Mouse (Mus musculus): ENCODE measurements around the gene Dcaf5. TPM values are rescaled to one million over a fixed set of nuclear protein-coding genes. Genes with fewer than 3 reads are reported as not detected.

The Dcaf5 gene
- polyA plus RNA-seq, 1 experiment from 2014 or later: 12.9 TPM

DNA sequence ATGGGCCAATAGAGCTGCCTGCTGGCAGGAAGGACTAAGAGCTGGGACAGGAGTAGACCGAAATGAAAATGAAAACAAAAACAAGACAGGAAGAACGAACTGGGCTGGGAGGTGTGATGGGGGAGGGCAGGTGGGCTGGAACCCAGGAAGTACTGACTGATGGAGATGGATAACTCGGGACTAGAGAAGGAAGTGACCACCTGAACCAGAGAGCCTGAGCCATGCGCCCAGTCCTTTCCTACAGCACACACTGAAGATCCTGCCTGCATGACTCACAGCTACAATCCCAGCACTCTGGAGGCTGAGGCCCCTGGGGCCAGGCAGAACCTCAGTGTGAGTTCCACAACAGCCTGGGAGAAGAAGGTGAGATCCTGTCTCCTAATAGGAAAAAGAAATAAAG lies 3.1 kb downstream of the Dcaf5 start:
- Histone ChIP-seq H3K27me3 (ENCODE audit: control insufficient read depth, insufficient read depth, low read length) (no peaks in the 10 kb centered on the region), H3K9ac (ENCODE audit: low read length) (no peak overlapping the region), H3K9me3 (ENCODE audit: control insufficient read depth, low read length) (no peaks in the 10 kb centered on the region), H3K4me1 (ENCODE audit: control insufficient read depth, insufficient read depth, low read length) (peaks cover 9% of the 10 kb centered on the region; the same call in 1 of the 2 replicates), H3K4me3 (ENCODE audit: low read depth, low read length) (no peak overlapping the region), H3K27ac (ENCODE audit: low read depth, low read length) (no peak overlapping the region), H3K36me3 (ENCODE audit: control insufficient read depth, insufficient read depth, low read length) (no peaks in the 10 kb centered on the region), H3K4me2 (no peak overlapping the region)
- 88% methylated on average over 4 of the region's 4 CpGs for WGBS
- DNase-seq (ENCODE audit: low spot score, missing footprints) (no peak), ATAC-seq (ENCODE audit: low FRiP score) (no peak)

GRCm38 (mm10) chr12:80427683-80428082 lies 8.7 kb downstream of the Dcaf5 start:
- no peak for ATAC-seq (ENCODE audit: low FRiP score)
- no peaks in the 10 kb centered on the region for H3K36me3 ChIP-seq (ENCODE audit: control insufficient read depth, insufficient read depth, low read length)

GRCm38 (mm10) chr12:80415100-80415499 lies 21.3 kb downstream of the Dcaf5 start:
- H3K4me1 ChIP-seq (ENCODE audit: control insufficient read depth, insufficient read depth, low read length): no peaks in the 10 kb centered on the region
- ATAC-seq (ENCODE audit: low FRiP score): no peak
- H3K9me3 ChIP-seq (ENCODE audit: control insufficient read depth, low read length): no peaks in the 10 kb centered on the region
- H3K9ac ChIP-seq (ENCODE audit: low read length): no peak overlapping the region
- no peaks in the 10 kb centered on the region for H3K27me3 ChIP-seq (ENCODE audit: control insufficient read depth, insufficient read depth, low read length)
- DNase-seq (ENCODE audit: low spot score, missing footprints): no peak
- WGBS: 93% methylated on average over 2 of the region's 2 CpGs
- H3K27ac ChIP-seq (ENCODE audit: low read depth, low read length): no peak overlapping the region
- H3K4me2 ChIP-seq: no peak overlapping the region
- H3K36me3 ChIP-seq (ENCODE audit: control insufficient read depth, insufficient read depth, low read length): no peaks in the 10 kb centered on the region
- no peak overlapping the region for H3K4me3 ChIP-seq (ENCODE audit: low read depth, low read length)

More at GRCm38 (mm10) chr12:80427683-80428082, 8.7 kb downstream of the Dcaf5 start:
- Histone ChIP-seq H3K27ac (ENCODE audit: low read depth, low read length) (no peak overlapping the region), H3K9me3 (ENCODE audit: control insufficient read depth, low read length) (no peaks in the 10 kb centered on the region), H3K4me3 (ENCODE audit: low read depth, low read length) (no peak overlapping the region), H3K27me3 (ENCODE audit: control insufficient read depth, insufficient read depth, low read length) (no peaks in the 10 kb centered on the region), H3K4me1 (ENCODE audit: control insufficient read depth, insufficient read depth, low read length) (no peaks in the 10 kb centered on the region), H3K9ac (ENCODE audit: low read length) (no peak overlapping the region), H3K4me2 (no peak overlapping the region)
- DNase-seq (ENCODE audit: low spot score, missing footprints): peak; percentile 28
- 91% methylated on average over 3 of the region's 3 CpGs for WGBS

GRCm38 (mm10) chr12:80410855-80411254 lies 25.5 kb downstream of the Dcaf5 start:
- DNase-seq (ENCODE audit: low spot score, missing footprints) (no peak), ATAC-seq (ENCODE audit: low FRiP score) (no peak)
- Histone ChIP-seq H3K4me3 (ENCODE audit: low read depth, low read length) (no peak overlapping the region), H3K36me3 (ENCODE audit: control insufficient read depth, insufficient read depth, low read length) (no peaks in the 10 kb centered on the region), H3K4me2 (no peak overlapping the region), H3K9me3 (ENCODE audit: control insufficient read depth, low read length) (no peaks in the 10 kb centered on the region), H3K4me1 (ENCODE audit: control insufficient read depth, insufficient read depth, low read length) (no peaks in the 10 kb centered on the region), H3K27ac (ENCODE audit: low read depth, low read length) (no peak overlapping the region), H3K9ac (ENCODE audit: low read length) (no peak overlapping the region), H3K27me3 (ENCODE audit: control insufficient read depth, insufficient read depth, low read length) (no peaks in the 10 kb centered on the region)
- 95% methylated on average over 8 of the region's 8 CpGs for WGBS

DNA sequence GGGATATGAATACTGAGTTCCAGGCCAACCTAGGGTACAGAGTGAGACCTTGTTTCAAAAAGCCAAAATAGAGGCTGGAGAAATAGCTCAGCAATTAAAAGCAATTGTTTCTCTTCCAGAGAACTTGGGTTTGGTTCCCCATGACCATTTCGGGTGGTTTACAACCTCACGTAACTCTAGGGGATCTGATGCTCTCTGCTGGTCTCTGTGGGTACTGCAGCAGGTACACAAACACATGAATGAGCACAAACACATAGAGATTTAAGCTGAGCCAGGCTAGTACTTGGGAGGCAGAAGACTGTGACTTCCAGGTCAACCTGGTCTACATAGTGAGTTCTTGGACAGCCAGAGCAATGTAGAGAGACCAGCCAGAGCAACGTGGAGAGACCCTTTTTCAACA lies 28.6 kb downstream of the Dcaf5 start:
- H3K4me1 ChIP-seq (ENCODE audit: control insufficient read depth, insufficient read depth, low read length): no peaks in the 10 kb centered on the region
- H3K4me3 ChIP-seq (ENCODE audit: low read depth, low read length): no peak overlapping the region
- no peaks in the 10 kb centered on the region for H3K9me3 ChIP-seq (ENCODE audit: control insufficient read depth, low read length)
- DNase-seq (ENCODE audit: low spot score, missing footprints): peak; percentile 87
- no peaks in the 10 kb centered on the region for H3K36me3 ChIP-seq (ENCODE audit: control insufficient read depth, insufficient read depth, low read length)
- H3K27ac ChIP-seq (ENCODE audit: low read depth, low read length): no peak overlapping the region
- ATAC-seq (ENCODE audit: low FRiP score): no peak
- H3K9ac ChIP-seq (ENCODE audit: low read length): no peak overlapping the region
- H3K27me3 ChIP-seq (ENCODE audit: control insufficient read depth, insufficient read depth, low read length): no peaks in the 10 kb centered on the region
- 64% methylated on average over 3 of the region's 3 CpGs for WGBS
- H3K4me2 ChIP-seq: no peak overlapping the region

DNA sequence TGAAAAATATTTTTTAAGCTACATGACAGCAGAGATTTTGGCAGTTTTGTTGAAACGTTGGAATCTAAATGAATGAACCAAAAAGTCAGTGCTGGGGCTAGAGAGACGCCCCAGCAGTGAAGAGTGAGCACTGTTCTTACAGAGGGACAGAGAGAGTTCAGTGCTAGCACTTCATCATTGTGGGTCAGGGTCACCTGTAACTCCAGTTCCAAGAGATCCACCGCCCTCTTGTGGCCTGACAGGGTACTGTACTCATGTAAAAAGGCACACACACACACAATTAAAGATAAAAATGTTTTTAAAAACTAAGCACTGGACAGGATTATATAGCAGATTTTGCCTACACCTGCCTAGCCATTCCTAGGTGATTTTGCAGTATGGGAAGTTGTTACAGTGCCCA lies 29.8 kb downstream of the Dcaf5 start:
- no peak overlapping the region for H3K4me2 ChIP-seq
- H3K36me3 ChIP-seq (ENCODE audit: control insufficient read depth, insufficient read depth, low read length): no peaks in the 10 kb centered on the region
- 38% methylated on average over 3 of the region's 3 CpGs for WGBS

GRCm38 (mm10) chr12:80404139-80404538 lies 32.3 kb downstream of the Dcaf5 start:
- ATAC-seq (ENCODE audit: low FRiP score) (no peak), DNase-seq (ENCODE audit: low spot score, missing footprints) (no peak)
- Histone ChIP-seq H3K27me3 (ENCODE audit: control insufficient read depth, insufficient read depth, low read length) (no peaks in the 10 kb centered on the region), H3K4me3 (ENCODE audit: low read depth, low read length) (no peak overlapping the region), H3K9me3 (ENCODE audit: control insufficient read depth, low read length) (no peaks in the 10 kb centered on the region), H3K27ac (ENCODE audit: low read depth, low read length) (no peak overlapping the region), H3K36me3 (ENCODE audit: control insufficient read depth, insufficient read depth, low read length) (no peaks in the 10 kb centered on the region), H3K4me2 (no peak overlapping the region), H3K9ac (ENCODE audit: low read length) (no peak overlapping the region), H3K4me1 (ENCODE audit: control insufficient read depth, insufficient read depth, low read length) (no peaks in the 10 kb centered on the region)
- WGBS: 95% methylated on average over 6 of the region's 6 CpGs

More for the DNA sequence above, 29.8 kb downstream of the Dcaf5 start:
- no peaks in the 10 kb centered on the region for H3K4me1 ChIP-seq (ENCODE audit: control insufficient read depth, insufficient read depth, low read length)
- H3K4me3 ChIP-seq (ENCODE audit: low read depth, low read length): no peak overlapping the region
- no peak for ATAC-seq (ENCODE audit: low FRiP score)
- no peaks in the 10 kb centered on the region for H3K9me3 ChIP-seq (ENCODE audit: control insufficient read depth, low read length)
- H3K27ac ChIP-seq (ENCODE audit: low read depth, low read length): no peak overlapping the region
- DNase-seq (ENCODE audit: low spot score, missing footprints): peak; percentile 90
- no peak overlapping the region for H3K9ac ChIP-seq (ENCODE audit: low read length)
- no peaks in the 10 kb centered on the region for H3K27me3 ChIP-seq (ENCODE audit: control insufficient read depth, insufficient read depth, low read length)

GRCm38 (mm10) chr12:80399147-80399546 lies 37.3 kb downstream of the Dcaf5 start:
- Histone ChIP-seq H3K27ac (ENCODE audit: low read depth, low read length) (no peak overlapping the region), H3K9ac (ENCODE audit: low read length) (no peak overlapping the region), H3K4me3 (ENCODE audit: low read depth, low read length) (no peak overlapping the region), H3K27me3 (ENCODE audit: control insufficient read depth, insufficient read depth, low read length) (no peaks in the 10 kb centered on the region), H3K4me1 (ENCODE audit: control insufficient read depth, insufficient read depth, low read length) (no peaks in the 10 kb centered on the region), H3K9me3 (ENCODE audit: control insufficient read depth, low read length) (no peaks in the 10 kb centered on the region), H3K36me3 (ENCODE audit: control insufficient read depth, insufficient read depth, low read length) (peaks cover 18% of the 10 kb centered on the region), H3K4me2 (no peak overlapping the region)
- no peak for ATAC-seq (ENCODE audit: low FRiP score)
- no peak for DNase-seq (ENCODE audit: low spot score, missing footprints)
- 87% methylated on average over 2 of the region's 2 CpGs for WGBS

DNA sequence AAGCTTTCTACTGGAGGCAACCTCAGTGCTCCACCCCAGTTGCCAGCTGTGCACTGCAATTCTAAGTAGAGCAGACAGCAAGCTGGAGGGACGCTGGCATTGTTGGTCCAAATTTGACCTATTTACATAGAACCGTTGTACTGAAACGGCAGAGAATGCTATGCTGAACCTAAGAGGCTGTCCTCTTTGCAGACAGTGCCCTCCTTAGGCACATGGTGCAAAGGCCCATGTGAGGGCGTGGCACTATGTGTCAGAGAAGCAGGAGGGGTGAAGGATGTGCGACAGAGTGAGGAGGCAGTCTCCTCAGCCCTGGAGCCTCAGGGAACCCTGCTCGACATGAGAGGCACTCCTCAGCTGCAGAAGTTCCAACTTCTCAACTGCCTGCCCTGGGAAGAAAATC lies 40.0 kb downstream of the Dcaf5 start:
- DNase-seq (ENCODE audit: low spot score, missing footprints) (no peak), ATAC-seq (ENCODE audit: low FRiP score) (no peak)
- Histone ChIP-seq H3K36me3 (ENCODE audit: control insufficient read depth, insufficient read depth, low read length) (peaks cover 18% of the 10 kb centered on the region), H3K4me2 (no peak overlapping the region), H3K27ac (ENCODE audit: low read depth, low read length) (no peak overlapping the region), H3K9ac (ENCODE audit: low read length) (no peak overlapping the region), H3K9me3 (ENCODE audit: control insufficient read depth, low read length) (no peaks in the 10 kb centered on the region), H3K4me3 (ENCODE audit: low read depth, low read length) (no peak overlapping the region), H3K4me1 (ENCODE audit: control insufficient read depth, insufficient read depth, low read length) (no peaks in the 10 kb centered on the region), H3K27me3 (ENCODE audit: control insufficient read depth, insufficient read depth, low read length) (no peaks in the 10 kb centered on the region)
- 69% methylated on average over 6 of the region's 6 CpGs for whole genome bisulfite sequencing

DNA sequence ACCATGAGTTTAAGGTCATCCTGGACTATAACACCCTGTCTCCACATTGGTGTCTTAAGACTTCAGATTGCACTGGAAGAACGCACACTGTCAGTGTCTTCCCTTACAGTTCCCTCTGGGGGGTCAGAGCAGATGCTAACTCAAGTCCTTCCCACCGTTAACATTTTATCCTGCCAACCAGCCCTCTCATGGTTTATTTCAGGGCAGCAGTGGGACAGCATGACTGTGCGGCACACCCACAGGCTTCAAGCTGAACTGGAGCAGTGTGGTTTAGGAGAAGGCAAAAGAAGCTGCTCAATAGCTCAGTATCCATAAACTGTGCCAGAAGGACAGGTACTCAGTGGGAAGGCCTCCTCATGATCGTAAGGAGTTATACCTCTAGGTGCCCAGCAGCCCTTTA lies 41.1 kb downstream of the Dcaf5 start:
- Histone ChIP-seq H3K36me3 (ENCODE audit: control insufficient read depth, insufficient read depth, low read length) (peaks cover 18% of the 10 kb centered on the region), H3K4me2 (no peak overlapping the region), H3K9ac (ENCODE audit: low read length) (no peak overlapping the region), H3K27me3 (ENCODE audit: control insufficient read depth, insufficient read depth, low read length) (no peaks in the 10 kb centered on the region), H3K4me3 (ENCODE audit: low read depth, low read length) (no peak overlapping the region), H3K27ac (ENCODE audit: low read depth, low read length) (no peak overlapping the region), H3K4me1 (ENCODE audit: control insufficient read depth, insufficient read depth, low read length) (no peaks in the 10 kb centered on the region), H3K9me3 (ENCODE audit: control insufficient read depth, low read length) (no peaks in the 10 kb centered on the region)
- WGBS: 91% methylated on average over 4 of the region's 4 CpGs
- no peak for ATAC-seq (ENCODE audit: low FRiP score)
- DNase-seq (ENCODE audit: low spot score, missing footprints): no peak

All from midbrain, embryonic 11.5 days (tissue).